Mouse (Mus musculus) ES-Bruce4 (cell line): ENCODE results near the gene Nck2. TPM values are rescaled to one million over a fixed set of nuclear protein-coding genes. Genes with fewer than 3 reads are reported as not detected.

Source experiments
- H3K27ac ChIP-seq: 2 replicates; pipeline ENCODE4 v1.5.1; 2012; ENCODE audit warnings: low read length, inconsistent platforms; ENCODE audit not compliant: insufficient read depth
- H3K27me3 ChIP-seq: 2 replicates; pipeline ENCODE4 v1.6.1; 2012; ENCODE audit warnings: mild to moderate bottlenecking, low read length, inconsistent platforms; ENCODE audit not compliant: control insufficient read depth, poor library complexity, insufficient read depth, severe bottlenecking
- H3K36me3 ChIP-seq: 2 replicates; pipeline ENCODE4 v1.6.1; 2012; ENCODE audit warnings: inconsistent platforms, mild to moderate bottlenecking, low read length, moderate library complexity; ENCODE audit not compliant: control insufficient read depth, poor library complexity, insufficient read depth, severe bottlenecking
- H3K4me1 ChIP-seq: one replicate; pipeline ENCODE4 v1.8.1; 2011; ENCODE audit warnings: low read length; ENCODE audit not compliant: control insufficient read depth, insufficient read depth
- H3K4me3 ChIP-seq: 2 replicates; pipeline ENCODE4 v1.5.1; 2011; ENCODE audit warnings: low read depth, mild to moderate bottlenecking, low read length
- H3K9ac ChIP-seq: 2 replicates; pipeline ENCODE4 v1.6.1; 2012; ENCODE audit warnings: low read depth, mild to moderate bottlenecking, inconsistent platforms; ENCODE audit not compliant: poor library complexity, severe bottlenecking
- H3K9me3 ChIP-seq: replicated peaks from 2 replicates; pipeline ENCODE4 v1.6.1; 2012; ENCODE audit warnings: mild to moderate bottlenecking, low read length, inconsistent platforms; ENCODE audit not compliant: control insufficient read depth, poor library complexity, insufficient read depth, severe bottlenecking
- CTCF ChIP-seq: IDR thresholded peaks from one replicate; pipeline ENCODE4 v1.8.1; 2011; ENCODE audit warnings: low read depth, low read length
- EP300 ChIP-seq: IDR thresholded peaks from 2 replicates; pipeline ENCODE4 v1.6.1; 2011; ENCODE audit warnings: low read depth, low read length; ENCODE audit not compliant: insufficient read depth
- POLR2A ChIP-seq: IDR thresholded peaks from one replicate; pipeline ENCODE4 v1.8.1; 2011; ENCODE audit warnings: low read length; ENCODE audit not compliant: insufficient read depth
- polyA plus RNA-seq: library from polyadenylated mRNA; stranded (reverse); fragments of >200 nt; gene quantifications from 2 replicates; pipeline ENCODE4 v1.2.4, GENCODE M21; 2011; ENCODE audit warnings: low read depth; ENCODE audit not compliant: missing spikeins, insufficient read depth, insufficient read length

Gene Nck2
- polyA plus RNA-seq, 1 experiment: 21.2 TPM

GRCm38 (mm10) chr1:43571105-43571504, 126.7 kb downstream of the Nck2 start:
- no peaks in the 10 kb centered on the region for H3K36me3 ChIP-seq
- peaks cover 3% of the 10 kb centered on the region for H3K4me1 ChIP-seq
- TF ChIP-seq EP300 (no peak), CTCF (no peak)

GRCm38 (mm10) chr1:43574793-43575304, 130.5 kb downstream of the Nck2 start:
- Histone ChIP-seq H3K4me1 (peaks cover 3% of the 10 kb centered on the region), H3K4me3 (no peak overlapping the region), H3K27ac (no peak overlapping the region), H3K9ac (no peak overlapping the region), H3K9me3 (no peaks in the 10 kb centered on the region), H3K36me3 (no peaks in the 10 kb centered on the region), H3K27me3 (no peaks in the 10 kb centered on the region)
- TF ChIP-seq CTCF (no peak), POLR2A (no peak), EP300 (no peak)

More at GRCm38 (mm10) chr1:43571105-43571504, 126.7 kb downstream of the Nck2 start:
- Histone ChIP-seq H3K9ac (no peak overlapping the region), H3K27me3 (no peaks in the 10 kb centered on the region), H3K9me3 (no peaks in the 10 kb centered on the region), H3K4me3 (no peak overlapping the region), H3K27ac (0 out of 2 replicates have a peak overlapping the region, but pooled peaks have one; percentile 27)

- no peak overlapping the region for H3K4me3 ChIP-seq
- H3K27ac ChIP-seq: no peak overlapping the region
- no peak for TF ChIP-seq CTCF
- H3K9ac ChIP-seq: no peak overlapping the region
- no peaks in the 10 kb centered on the region for H3K4me1 ChIP-seq
- H3K9me3 ChIP-seq: no peaks in the 10 kb centered on the region
- H3K27me3 ChIP-seq: no peaks in the 10 kb centered on the region
- no peaks in the 10 kb centered on the region for H3K36me3 ChIP-seq
Observed at GRCm38 (mm10) chr1:43577371-43577770, 133.0 kb downstream of the Nck2 start.

DNA sequence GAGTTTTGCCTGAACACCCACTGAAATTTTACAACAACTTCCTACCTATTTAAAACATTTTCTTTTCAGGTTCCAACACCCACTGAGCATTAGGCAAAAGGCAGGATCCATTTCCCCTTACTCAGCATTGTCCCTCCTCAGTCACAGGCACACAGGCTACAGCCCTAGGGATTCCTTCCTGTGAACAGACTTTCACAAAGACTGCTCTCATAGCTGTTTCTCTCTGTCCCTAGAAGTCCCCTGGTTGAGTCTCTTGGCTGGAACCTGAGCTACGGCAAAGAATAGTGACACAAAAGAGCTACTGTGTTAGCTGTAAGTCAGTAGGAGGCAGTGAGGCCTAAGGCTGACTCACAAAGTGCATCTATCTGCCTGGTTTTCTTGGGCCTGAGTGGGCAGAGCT, 139.2 kb downstream of the Nck2 start:
- Histone ChIP-seq H3K4me3 (no peak overlapping the region), H3K27me3 (no peaks in the 10 kb centered on the region; the same call in 1 of the 2 replicates), H3K9ac (no peak overlapping the region), H3K27ac (no peak overlapping the region), H3K9me3 (no peaks in the 10 kb centered on the region), H3K4me1 (no peaks in the 10 kb centered on the region), H3K36me3 (no peaks in the 10 kb centered on the region)
- no peak for TF ChIP-seq EP300
- TF ChIP-seq CTCF: no peak
- TF ChIP-seq POLR2A: no peak

- Histone ChIP-seq H3K9ac (no peak overlapping the region), H3K27ac (no peak overlapping the region), H3K4me1 (peaks cover 2% of the 10 kb centered on the region), H3K27me3 (no peaks in the 10 kb centered on the region), H3K4me3 (no peak overlapping the region), H3K36me3 (no peaks in the 10 kb centered on the region), H3K9me3 (no peaks in the 10 kb centered on the region)
- TF ChIP-seq EP300: no peak
- no peak for TF ChIP-seq POLR2A
- TF ChIP-seq CTCF: no peak
Observed at GRCm38 (mm10) chr1:43589001-43589400, 144.6 kb downstream of the Nck2 start.

- Histone ChIP-seq H3K4me3 (no peak overlapping the region), H3K36me3 (no peaks in the 10 kb centered on the region), H3K9ac (no peak overlapping the region), H3K4me1 (peaks cover 2% of the 10 kb centered on the region), H3K9me3 (no peaks in the 10 kb centered on the region), H3K27ac (no peak overlapping the region), H3K27me3 (no peaks in the 10 kb centered on the region)
- TF ChIP-seq CTCF (no peak), POLR2A (no peak), EP300 (no peak)
Observed at GRCm38 (mm10) chr1:43589910-43590309, 145.5 kb downstream of the Nck2 start.
